Mouse (Mus musculus): ENCODE data around the gene Gtf2e1. TPM values are rescaled to one million over a fixed set of nuclear protein-coding genes. Genes with fewer than 3 reads are reported as not detected.

The Gtf2e1 gene
- polyA plus RNA-seq, 1 experiment from 2014 or later, result 24.6 TPM

DNA sequence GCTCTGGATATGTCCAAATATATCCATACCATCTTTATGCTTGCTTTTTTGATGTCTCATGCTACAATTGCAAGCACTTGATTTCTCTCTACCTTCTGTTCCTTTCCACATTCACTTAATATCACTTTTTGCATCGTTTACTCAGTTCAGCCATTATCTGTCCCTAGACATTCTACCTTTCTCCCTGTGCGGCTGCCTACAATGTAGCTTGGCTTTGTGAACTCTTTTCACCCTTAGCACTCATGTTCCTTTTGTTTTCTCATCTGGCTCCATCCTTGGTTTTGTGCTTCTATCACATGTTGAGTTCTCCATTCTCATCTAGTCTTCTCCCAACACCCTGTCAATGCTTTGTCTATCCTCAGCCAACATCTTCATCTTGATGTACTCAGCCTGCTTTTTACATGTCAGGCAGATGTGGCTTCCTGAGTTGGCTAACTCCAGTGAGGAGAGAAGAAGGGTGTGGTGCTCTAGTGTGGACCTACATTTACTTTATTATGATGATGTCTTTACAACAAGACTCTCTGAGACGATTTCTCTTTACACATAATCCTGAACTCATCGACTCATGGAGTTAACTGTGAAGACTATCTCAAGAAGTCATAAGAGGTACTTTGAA is 21.9 kb downstream of the Gtf2e1 start:
- 93% methylated on average over 4 of the region's 4 CpGs for WGBS
- Histone ChIP-seq H3K27ac (ENCODE audit: low read depth) (no peak overlapping the region), H3K36me3 (ENCODE audit: control insufficient read depth, insufficient read depth, low read length) (peaks cover 57% of the 10 kb centered on the region), H3K27me3 (replicated peaks; ENCODE audit: control insufficient read depth, insufficient read depth, low read length) (no peaks in the 10 kb centered on the region), H3K4me2 (ENCODE audit: low read length) (no peak overlapping the region), H3K4me1 (replicated peaks; ENCODE audit: control insufficient read depth, insufficient read depth, low read length) (no peaks in the 10 kb centered on the region), H3K4me3 (ENCODE audit: low read depth, low read length) (no peak overlapping the region), H3K9ac (ENCODE audit: low read length) (no peak overlapping the region), H3K9me3 (ENCODE audit: control insufficient read depth, low read length) (0 out of 2 replicates have a peak, but pooled peaks cover 2% of the 10 kb centered on the region)
- no peak for ATAC-seq (replicated peaks; ENCODE audit: low FRiP score, low TSS enrichment, low read depth)
- no peak for DNase-seq (ENCODE audit: low spot score)

DNA sequence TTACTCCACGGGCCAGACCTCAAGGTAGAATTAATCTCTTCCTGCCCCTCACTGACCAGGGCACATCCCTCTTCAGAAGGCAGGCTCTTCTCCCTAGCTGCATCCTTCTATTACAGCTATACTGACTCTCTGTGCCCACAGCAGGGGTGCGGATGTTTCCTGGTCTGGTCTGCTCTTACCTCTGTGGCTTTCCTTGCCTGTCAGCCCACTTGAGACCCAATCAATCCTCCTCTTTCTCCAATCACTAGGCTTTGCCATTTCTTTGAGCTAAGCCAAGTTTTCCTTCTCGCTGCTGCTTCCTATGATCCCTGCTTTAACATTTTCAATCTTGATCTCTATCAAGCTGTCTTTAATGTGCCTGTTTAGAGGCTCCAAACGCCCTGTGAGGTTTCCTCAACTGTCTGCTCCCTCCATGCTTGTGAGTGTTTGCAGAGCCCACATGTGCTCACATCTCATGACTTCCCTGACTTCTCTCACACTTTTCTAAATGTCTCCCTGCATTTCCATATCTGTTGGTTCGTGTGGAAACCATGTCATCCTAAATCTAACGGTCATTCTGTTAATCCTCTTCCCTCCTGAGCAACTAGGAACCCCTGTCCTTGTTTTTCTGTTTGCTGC is 23.1 kb downstream of the Gtf2e1 start:
- 0 out of 2 replicates have a peak, but pooled peaks cover 2% of the 10 kb centered on the region for H3K9me3 ChIP-seq (ENCODE audit: control insufficient read depth, low read length)
- H3K27me3 ChIP-seq (replicated peaks; ENCODE audit: control insufficient read depth, insufficient read depth, low read length), result no peaks in the 10 kb centered on the region
- H3K4me1 ChIP-seq (replicated peaks; ENCODE audit: control insufficient read depth, insufficient read depth, low read length), result no peaks in the 10 kb centered on the region
- 86% methylated on average over 6 of the region's 6 CpGs for WGBS
- H3K36me3 ChIP-seq (ENCODE audit: control insufficient read depth, insufficient read depth, low read length), result peaks cover 46% of the 10 kb centered on the region
- H3K4me3 ChIP-seq (ENCODE audit: low read depth, low read length), result no peak overlapping the region
- H3K4me2 ChIP-seq (ENCODE audit: low read length), result no peak overlapping the region
- ATAC-seq (replicated peaks; ENCODE audit: low FRiP score, low TSS enrichment, low read depth) (no peak), DNase-seq (ENCODE audit: low spot score) (no peak)
- H3K9ac ChIP-seq (ENCODE audit: low read length), result no peak overlapping the region
- no peak overlapping the region for H3K27ac ChIP-seq (ENCODE audit: low read depth)

DNA sequence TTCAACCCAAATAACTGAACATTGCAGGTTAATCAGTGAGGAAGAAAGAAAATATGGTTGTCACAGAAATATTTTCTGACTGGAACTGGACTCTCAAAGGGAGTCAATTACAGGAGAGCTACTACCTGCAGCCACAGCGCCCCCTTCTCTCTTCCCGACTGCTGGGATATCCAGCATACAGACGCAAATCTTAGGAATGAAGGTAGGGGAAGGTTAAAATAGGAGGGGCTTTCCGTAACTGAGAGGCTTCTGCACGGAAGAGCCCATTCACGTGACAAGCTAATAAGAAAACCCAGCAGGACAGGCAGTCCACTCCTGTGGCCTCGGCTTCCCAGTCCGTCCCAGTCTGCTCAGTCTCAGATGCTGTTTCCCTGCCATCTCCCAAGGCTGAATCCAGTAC is 24.9 kb downstream of the Gtf2e1 start:
- Histone ChIP-seq H3K27me3 (replicated peaks; ENCODE audit: control insufficient read depth, insufficient read depth, low read length) (no peaks in the 10 kb centered on the region), H3K4me2 (ENCODE audit: low read length) (no peak overlapping the region), H3K9ac (ENCODE audit: low read length) (no peak overlapping the region), H3K27ac (ENCODE audit: low read depth) (no peak overlapping the region), H3K4me3 (ENCODE audit: low read depth, low read length) (no peak overlapping the region), H3K36me3 (ENCODE audit: control insufficient read depth, insufficient read depth, low read length) (peaks cover 48% of the 10 kb centered on the region), H3K4me1 (replicated peaks; ENCODE audit: control insufficient read depth, insufficient read depth, low read length) (no peaks in the 10 kb centered on the region), H3K9me3 (ENCODE audit: control insufficient read depth, low read length) (no peaks in the 10 kb centered on the region)
- DNase-seq (ENCODE audit: low spot score) (no peak), ATAC-seq (replicated peaks; ENCODE audit: low FRiP score, low TSS enrichment, low read depth) (no peak)
- 85% methylated on average over 8 of the region's 8 CpGs for WGBS

DNA sequence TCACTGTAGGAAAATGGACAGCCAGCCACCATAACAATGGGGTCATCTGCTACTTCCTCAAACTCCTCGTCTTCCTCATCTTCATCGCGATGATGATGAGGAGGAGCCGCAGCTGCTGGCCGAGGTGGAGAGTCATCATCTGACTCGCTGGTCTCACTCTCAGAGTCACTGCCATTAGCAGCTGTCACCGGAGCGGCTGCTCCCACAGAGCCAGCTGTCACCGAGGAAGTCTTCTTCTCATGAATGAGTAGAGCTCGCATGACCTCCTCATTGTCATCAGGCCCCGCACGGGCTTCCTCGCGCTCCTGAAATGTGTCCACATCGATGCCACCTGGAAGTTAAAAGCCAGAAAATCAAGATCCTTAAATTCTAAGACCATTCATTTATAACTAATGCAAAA is 28.1 kb downstream of the Gtf2e1 start:
- no peak overlapping the region for H3K9ac ChIP-seq (ENCODE audit: low read length)
- H3K4me3 ChIP-seq (ENCODE audit: low read depth, low read length), result no peak overlapping the region
- H3K4me1 ChIP-seq (replicated peaks; ENCODE audit: control insufficient read depth, insufficient read depth, low read length), result no peaks in the 10 kb centered on the region
- H3K27ac ChIP-seq (ENCODE audit: low read depth), result no peak overlapping the region
- ATAC-seq (replicated peaks; ENCODE audit: low FRiP score, low TSS enrichment, low read depth) (no peak), DNase-seq (ENCODE audit: low spot score) (no peak)
- no peaks in the 10 kb centered on the region for H3K27me3 ChIP-seq (replicated peaks; ENCODE audit: control insufficient read depth, insufficient read depth, low read length)
- H3K9me3 ChIP-seq (ENCODE audit: control insufficient read depth, low read length), result no peaks in the 10 kb centered on the region
- peaks cover 39% of the 10 kb centered on the region for H3K36me3 ChIP-seq (ENCODE audit: control insufficient read depth, insufficient read depth, low read length)
- H3K4me2 ChIP-seq (ENCODE audit: low read length), result no peak overlapping the region
- WGBS, result 90% methylated on average over 15 of the region's 15 CpGs

DNA sequence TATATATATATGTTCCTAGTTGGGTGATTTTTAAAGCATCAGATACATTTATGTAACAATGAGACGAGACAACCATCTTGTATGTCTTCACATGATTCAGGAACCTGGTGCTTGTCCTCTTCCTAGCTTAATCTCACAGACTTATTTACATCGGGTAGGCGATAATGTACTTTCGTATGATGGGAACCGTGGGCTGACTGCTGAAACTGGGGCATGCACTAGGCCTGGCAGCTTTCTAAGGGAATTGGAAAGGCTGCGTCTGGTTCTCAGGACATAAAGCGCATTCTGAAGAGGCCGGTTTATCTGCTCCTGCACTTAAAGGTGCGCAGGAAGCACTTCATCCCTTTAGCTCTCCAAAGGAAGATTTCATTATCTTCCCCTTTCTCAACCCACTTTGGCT is 32.8 kb downstream of the Gtf2e1 start:
- Histone ChIP-seq H3K4me3 (ENCODE audit: low read depth, low read length) (no peak overlapping the region), H3K4me2 (ENCODE audit: low read length) (no peak overlapping the region), H3K27ac (ENCODE audit: low read depth) (no peak overlapping the region), H3K36me3 (ENCODE audit: control insufficient read depth, insufficient read depth, low read length) (peaks cover 17% of the 10 kb centered on the region), H3K9ac (ENCODE audit: low read length) (no peak overlapping the region), H3K9me3 (ENCODE audit: control insufficient read depth, low read length) (no peaks in the 10 kb centered on the region), H3K27me3 (replicated peaks; ENCODE audit: control insufficient read depth, insufficient read depth, low read length) (no peaks in the 10 kb centered on the region), H3K4me1 (replicated peaks; ENCODE audit: control insufficient read depth, insufficient read depth, low read length) (no peaks in the 10 kb centered on the region)
- 81% methylated on average over 9 of the region's 9 CpGs for WGBS
- DNase-seq (ENCODE audit: low spot score), result no peak
- ATAC-seq (replicated peaks; ENCODE audit: low FRiP score, low TSS enrichment, low read depth), result no peak

DNA sequence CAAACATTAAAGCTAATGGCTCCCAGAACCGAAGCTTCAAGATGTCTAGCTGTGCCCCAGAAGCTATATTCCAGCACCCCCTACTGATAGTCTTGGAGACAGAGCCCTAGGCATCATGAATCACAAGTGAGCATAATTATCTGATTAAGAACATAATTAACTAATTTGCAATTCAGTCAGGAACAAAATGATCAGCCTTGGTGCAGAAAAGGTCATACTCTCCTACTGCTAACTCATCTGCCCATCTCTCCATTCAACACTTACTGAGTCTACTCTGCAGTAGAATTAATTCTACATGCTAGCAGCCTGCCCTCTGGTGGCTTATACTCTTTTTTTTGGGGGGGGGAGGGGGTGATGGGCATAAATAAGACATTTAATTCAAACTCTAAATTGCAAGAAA is 35.1 kb downstream of the Gtf2e1 start:
- DNase-seq (ENCODE audit: low spot score) (no peak), ATAC-seq (replicated peaks; ENCODE audit: low FRiP score, low TSS enrichment, low read depth) (no peak)
- Histone ChIP-seq H3K4me2 (ENCODE audit: low read length) (no peak overlapping the region), H3K27me3 (replicated peaks; ENCODE audit: control insufficient read depth, insufficient read depth, low read length) (no peaks in the 10 kb centered on the region), H3K4me1 (replicated peaks; ENCODE audit: control insufficient read depth, insufficient read depth, low read length) (no peaks in the 10 kb centered on the region), H3K9ac (ENCODE audit: low read length) (no peak overlapping the region), H3K9me3 (ENCODE audit: control insufficient read depth, low read length) (no peaks in the 10 kb centered on the region), H3K36me3 (ENCODE audit: control insufficient read depth, insufficient read depth, low read length) (no peaks in the 10 kb centered on the region; the same call in 1 of the 2 replicates), H3K27ac (ENCODE audit: low read depth) (no peak overlapping the region), H3K4me3 (ENCODE audit: low read depth, low read length) (no peak overlapping the region)
- WGBS, result 61% methylated on average over 1 of the region's 1 CpGs

DNA sequence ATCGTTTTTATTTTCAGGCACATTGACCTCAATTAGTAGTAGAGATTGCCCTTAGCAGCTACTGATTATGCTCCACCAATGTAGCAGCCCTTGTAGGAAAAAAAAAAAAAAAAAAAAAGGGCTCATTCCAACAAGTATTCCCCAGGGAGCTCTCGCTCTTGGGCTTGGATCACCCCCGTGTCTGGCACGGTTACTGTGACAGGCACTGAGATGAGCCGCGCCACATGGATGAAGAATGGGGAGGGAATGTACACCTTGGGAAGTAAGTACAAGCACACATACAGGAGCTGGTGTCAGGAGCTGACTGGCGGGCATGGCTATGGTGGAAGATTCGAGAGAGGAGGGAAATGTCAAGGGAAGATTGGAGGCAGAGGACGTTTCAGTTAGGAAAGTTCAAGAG is 41.0 kb downstream of the Gtf2e1 start:
- DNase-seq (ENCODE audit: low spot score) (no peak), ATAC-seq (replicated peaks; ENCODE audit: low FRiP score, low TSS enrichment, low read depth) (no peak)
- Histone ChIP-seq H3K9me3 (ENCODE audit: control insufficient read depth, low read length) (no peaks in the 10 kb centered on the region), H3K27ac (ENCODE audit: low read depth) (no peak overlapping the region), H3K27me3 (replicated peaks; ENCODE audit: control insufficient read depth, insufficient read depth, low read length) (no peaks in the 10 kb centered on the region), H3K36me3 (ENCODE audit: control insufficient read depth, insufficient read depth, low read length) (no peaks in the 10 kb centered on the region), H3K4me1 (replicated peaks; ENCODE audit: control insufficient read depth, insufficient read depth, low read length) (no peaks in the 10 kb centered on the region), H3K4me3 (ENCODE audit: low read depth, low read length) (no peak overlapping the region), H3K4me2 (ENCODE audit: low read length) (no peak overlapping the region), H3K9ac (ENCODE audit: low read length) (no peak overlapping the region)
- WGBS, result 77% methylated on average over 9 of the region's 9 CpGs

DNA sequence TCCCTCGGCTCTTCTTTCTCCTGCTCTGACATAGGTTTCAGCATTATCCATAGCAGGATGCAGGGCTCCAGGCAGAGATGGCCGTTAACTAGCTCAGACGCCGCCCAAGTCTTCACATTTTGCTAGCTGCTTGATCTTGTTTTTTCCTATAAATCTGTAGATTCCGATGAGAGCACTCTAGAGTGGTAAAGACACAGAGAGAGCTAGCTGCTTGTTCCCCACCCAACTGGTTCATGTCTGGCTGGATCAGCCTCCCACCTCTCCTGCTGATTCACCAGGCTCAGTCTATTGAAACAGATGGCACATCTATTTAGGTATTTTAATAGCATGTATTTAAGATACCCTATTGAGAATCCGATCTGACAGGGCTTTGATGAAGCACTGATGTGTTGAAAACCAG is 44.6 kb downstream of the Gtf2e1 start:
- DNase-seq (ENCODE audit: low spot score), result no peak
- H3K27me3 ChIP-seq (replicated peaks; ENCODE audit: control insufficient read depth, insufficient read depth, low read length), result no peaks in the 10 kb centered on the region
- no peaks in the 10 kb centered on the region for H3K9me3 ChIP-seq (ENCODE audit: control insufficient read depth, low read length)
- H3K4me1 ChIP-seq (replicated peaks; ENCODE audit: control insufficient read depth, insufficient read depth, low read length), result no peaks in the 10 kb centered on the region; the same call in 1 of the 2 replicates
- no peak overlapping the region for H3K4me2 ChIP-seq (ENCODE audit: low read length)
- no peak overlapping the region for H3K4me3 ChIP-seq (ENCODE audit: low read depth, low read length)
- WGBS, result 80% methylated on average over 6 of the region's 6 CpGs
- H3K9ac ChIP-seq (ENCODE audit: low read length), result no peak overlapping the region
- H3K27ac ChIP-seq (ENCODE audit: low read depth), result no peak overlapping the region
- no peaks in the 10 kb centered on the region for H3K36me3 ChIP-seq (ENCODE audit: control insufficient read depth, insufficient read depth, low read length)
- ATAC-seq (replicated peaks; ENCODE audit: low FRiP score, low TSS enrichment, low read depth), result no peak

All from intestine, embryonic 14.5 days (tissue).